8 mouse cellular contexts compared by ENCODE assay signal in genomic region chr6:29917383-29917720, GRCm38 (mm10). TPM values are rescaled to one million over a fixed set of nuclear protein-coding genes. Genes with fewer than 3 reads are reported as not detected.
DNase-seq lines count a peak whose midpoint lies in the region; ATAC-seq and TF ChIP-seq lines count a peak whose summit lies in the region.

No protein-coding gene starts in this region.

- peak overlapping the region; percentile 96 for H3K4me2 ChIP-seq in forebrain, embryonic 16.5 days (ENCODE audit: low read length)
- H3K4me2 ChIP-seq in limb, embryonic 12.5 days, result peak overlapping the region; percentile 93
- H3K4me2 ChIP-seq in midbrain, embryonic 15.5 days, result peak overlapping the region; percentile 98

- H3K4me1 ChIP-seq in lung, adult 2 months (ENCODE audit: control insufficient read depth, insufficient read depth, low read length), result peaks cover 5% of the 10 kb centered on the region
- peaks cover 3% of the 10 kb centered on the region for H3K4me1 ChIP-seq in brown adipose tissue, adult 24 weeks (ENCODE audit: control insufficient read depth, insufficient read depth, insufficient read length, low read length)
- peaks cover 4% of the 10 kb centered on the region for H3K4me1 ChIP-seq in forebrain, embryonic 16.5 days (replicated peaks; ENCODE audit: control insufficient read depth, insufficient read depth, low read length)
- H3K4me1 ChIP-seq in limb, embryonic 12.5 days (replicated peaks), result peaks cover 6% of the 10 kb centered on the region; the same call in 1 of the 2 replicates
- H3K4me1 ChIP-seq in midbrain, embryonic 15.5 days, result peaks cover 13% of the 10 kb centered on the region; the same call in 1 of the 2 replicates

- no peak for TF ChIP-seq POLR2A in lung, adult 2 months (IDR thresholded peaks at IDR 0.05; ENCODE audit: borderline replicate concordance, extremely low read depth, low read depth, low read length)

- under 1% methylated on average over 21 of the region's 21 CpGs for WGBS in lung, adult 2 months
- WGBS in forebrain, embryonic 16.5 days, result under 1% methylated on average over 20 of the region's 21 CpGs
- under 1% methylated on average over 21 of the region's 21 CpGs for WGBS in limb, embryonic 12.5 days
- WGBS in midbrain, embryonic 15.5 days, result under 1% methylated on average over 21 of the region's 21 CpGs

- peak overlapping the region; percentile 72 for H3K9ac ChIP-seq in forebrain, embryonic 16.5 days (replicated peaks; ENCODE audit: low read depth, low read length)
- H3K9ac ChIP-seq in limb, embryonic 12.5 days (replicated peaks), result peak overlapping the region; percentile 63
- H3K9ac ChIP-seq in midbrain, embryonic 15.5 days, result peak overlapping the region; percentile 64

- no peak for TF ChIP-seq CTCF in lung, adult 2 months (IDR thresholded peaks at IDR 0.05; ENCODE audit: insufficient read depth, low read length)

- peaks cover 12% of the 10 kb centered on the region for H3K27me3 ChIP-seq in forebrain, embryonic 16.5 days (replicated peaks; ENCODE audit: control insufficient read depth, insufficient read depth, low read length)
- peaks cover 29% of the 10 kb centered on the region for H3K27me3 ChIP-seq in limb, embryonic 12.5 days
- H3K27me3 ChIP-seq in midbrain, embryonic 15.5 days (replicated peaks), result peaks cover 20% of the 10 kb centered on the region

- ATAC-seq in forebrain, embryonic 16.5 days, result peak; percentile 51
- peak; percentile 60 for ATAC-seq in limb, embryonic 12.5 days (ENCODE audit: insufficient number of reproducible peaks, insufficient read depth, low FRiP score, low TSS enrichment, low read depth)
- peak; percentile 82 for ATAC-seq in midbrain, embryonic 15.5 days (replicated peaks)

- H3K4me3 ChIP-seq in lung, adult 2 months (replicated peaks; ENCODE audit: extremely low read depth, low read depth, low read length), result peak overlapping the region; percentile 73
- H3K4me3 ChIP-seq in brown adipose tissue, adult 24 weeks (ENCODE audit: insufficient read depth, low read depth, low read length), result peak overlapping the region; percentile 75
- peak overlapping the region; percentile 93 for H3K4me3 ChIP-seq in forebrain, embryonic 16.5 days (replicated peaks; ENCODE audit: low read length)
- peak overlapping the region; percentile 72 for H3K4me3 ChIP-seq in limb, embryonic 12.5 days (replicated peaks)
- peak overlapping the region; percentile 81 for H3K4me3 ChIP-seq in midbrain, embryonic 15.5 days

- H3K27ac ChIP-seq in brown adipose tissue, adult 24 weeks (replicated peaks; ENCODE audit: low read depth, low read length), result no peak overlapping the region
- H3K27ac ChIP-seq in forebrain, embryonic 16.5 days (ENCODE audit: low read length), result no peak overlapping the region
- no peak overlapping the region for H3K27ac ChIP-seq in limb, embryonic 12.5 days
- peak overlapping the region; percentile 53 for H3K27ac ChIP-seq in midbrain, embryonic 15.5 days

- no peaks in the 10 kb centered on the region for H3K36me3 ChIP-seq in forebrain, embryonic 16.5 days (ENCODE audit: control insufficient read depth, insufficient read depth)
- H3K36me3 ChIP-seq in limb, embryonic 12.5 days, result no peaks in the 10 kb centered on the region
- H3K36me3 ChIP-seq in midbrain, embryonic 15.5 days (replicated peaks), result no peaks in the 10 kb centered on the region

- DNase-seq in lung, adult 2 months, result no peak
- DNase-seq in lung, postnatal 25 days (ENCODE audit: low spot score), result no peak
- no peak for DNase-seq in frontal cortex, postnatal 36 days (ENCODE audit: low spot score in 2 of 2)
- DNase-seq in adrenal gland, adult 2 months, result no peak

- no peaks in the 10 kb centered on the region for H3K9me3 ChIP-seq in forebrain, embryonic 16.5 days (ENCODE audit: control insufficient read depth, low read length)
- no peaks in the 10 kb centered on the region for H3K9me3 ChIP-seq in limb, embryonic 12.5 days
- no peaks in the 10 kb centered on the region for H3K9me3 ChIP-seq in midbrain, embryonic 15.5 days

RNA-seq across cellular contexts. Expression of gene Strip2, which starts 0.5 kb away (rescaled TPM):
- 0.79 and 0.89 TPM in 2 replicates for polyA plus RNA-seq in lung, adult 2 months (2012; rRNA removed)
- 1.7 and 2.1 TPM in 2 replicates for polyA plus RNA-seq in brown adipose tissue, adult 24 weeks (2012; ENCODE audit: insufficient read depth, insufficient read length, missing spikeins)
- 4.2 and 4.9 TPM in 2 replicates for polyA plus RNA-seq in forebrain, embryonic 16.5 days (2015; fragmentation: Nextera tagmentation; extraction: Ambion mirVana)
- polyA plus RNA-seq in limb, embryonic 12.5 days (2016; fragmentation: Nextera tagmentation; extraction: Ambion mirVana), result 1.9 and 2.0 TPM in 2 replicates
- polyA plus RNA-seq in midbrain, embryonic 15.5 days (2015; fragmentation: Nextera tagmentation; extraction: Ambion mirVana), result 3.9 and 4.0 TPM in 2 replicates
- total RNA-seq in adrenal gland, adult 2 months (2021), result 1 to 10 TPM; 1.1 to 1.7 TPM
- polyA plus RNA-seq in adrenal gland, adult 2 months (2012; rRNA removed), result 0.22 and 0.31 TPM in 2 replicates
